Mouse (Mus musculus) embryonic facial prominence, embryonic 14.5 days (tissue): ENCODE results near the gene Sirt3. TPM values are rescaled to one million over a fixed set of nuclear protein-coding genes. Genes with fewer than 3 reads are reported as not detected.

Source experiments
- ATAC-seq: fragments of 200-750 bp; cut with Nextera tagmentation; 2 replicates; pipeline ENCODE4 v1.8.0; 2017; ENCODE audit warnings: low read depth, moderate number of reproducible peaks, moderate TSS enrichment
- DNase-seq: peaks from one replicate; pipeline ENCODE4 v3.0.0-alpha.2; 2015; ENCODE audit warnings: low spot score
- H3K27ac ChIP-seq: fragments of 300-500 bp; sonication (generic); replicated peaks from 2 replicates; pipeline ENCODE4 v1.5.1; 2014; ENCODE audit warnings: low read depth, mild to moderate bottlenecking, low read length, moderate library complexity
- H3K27me3 ChIP-seq: fragments of 300-500 bp; sonication (generic); replicated peaks from 2 replicates; pipeline ENCODE4 v1.6.1; 2014; ENCODE audit warnings: low read length; ENCODE audit not compliant: control insufficient read depth, insufficient read depth
- H3K36me3 ChIP-seq: fragments of 300-500 bp; sonication (generic); 2 replicates; pipeline ENCODE4 v1.6.1; 2014; ENCODE audit warnings: low read length, mixed read lengths; ENCODE audit not compliant: control insufficient read depth, insufficient read depth
- H3K4me1 ChIP-seq: fragments of 300-500 bp; sonication (generic); 2 replicates; pipeline ENCODE4 v1.6.1; 2014; ENCODE audit warnings: antibody characterized with exemption, low read length; ENCODE audit not compliant: control insufficient read depth, insufficient read depth
- H3K4me2 ChIP-seq: fragments of 300-500 bp; sonication (generic); 2 replicates; pipeline ENCODE4 v1.6.1; 2014; ENCODE audit warnings: low read depth, mild to moderate bottlenecking, low read length, moderate library complexity, mixed read lengths
- H3K4me3 ChIP-seq: fragments of 300-500 bp; sonication (generic); 2 replicates; pipeline ENCODE4 v1.5.1; 2014; ENCODE audit warnings: low read depth, mild to moderate bottlenecking, low read length
- H3K9ac ChIP-seq: fragments of 300-500 bp; sonication (generic); 2 replicates; pipeline ENCODE4 v1.6.1; 2014; ENCODE audit warnings: low read depth, mild to moderate bottlenecking, low read length, moderate library complexity, mixed read lengths
- H3K9me3 ChIP-seq: fragments of 300-500 bp; sonication (generic); 2 replicates; pipeline ENCODE4 v1.6.1; 2016; ENCODE audit warnings: low read length; ENCODE audit not compliant: control insufficient read depth
- WGBS: fragments of 180-500 bp; shearing (Covaris S2); extraction: QIAGEN DNeasy Blood & Tissue Kit; methylation state at CpG from one replicate; pipeline ENCODE4 v1.1.7; 2014; 5-methylcytosine and 5-hydroxymethylcytosine counted together
- polyA plus RNA-seq: library from polyadenylated mRNA; unstranded; fragments of >200 nt; fragmentation: Nextera tagmentation; extraction: Ambion mirVana; gene quantifications from 2 replicates; pipeline ENCODE4 v1.2.1, GENCODE M21; 2014

Gene Sirt3
- polyA plus RNA-seq, 1 experiment from 2014 or later = 18.3 TPM

DNA sequence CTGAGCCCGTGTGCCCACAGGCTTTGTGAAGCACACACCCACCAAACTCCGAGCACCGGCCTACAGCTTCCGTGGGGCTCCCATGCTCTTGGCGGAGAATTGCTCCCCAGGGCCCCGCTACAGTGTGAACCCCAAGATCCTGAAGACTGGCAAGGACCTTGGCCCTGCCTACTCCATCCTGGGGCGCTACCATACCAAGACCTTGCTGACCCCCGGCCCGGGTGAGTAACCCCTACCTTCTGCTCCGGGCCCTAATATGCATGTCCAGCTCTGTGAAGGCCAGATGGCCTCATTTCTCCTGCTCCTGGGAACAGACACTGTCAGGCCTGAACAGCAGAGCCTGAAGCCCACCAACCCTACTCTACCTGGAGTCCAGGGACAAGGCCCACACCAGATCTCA, 33.5 kb downstream of the Sirt3 start:
- ATAC-seq = no peak
- DNase-seq = no peak
- Histone ChIP-seq H3K27ac (no peak overlapping the region), H3K4me2 (no peak overlapping the region), H3K36me3 (peaks cover 24% of the 10 kb centered on the region), H3K4me3 (no peak overlapping the region), H3K9ac (no peak overlapping the region), H3K27me3 (peaks cover 6% of the 10 kb centered on the region; the same call in 1 of the 2 replicates), H3K9me3 (no peaks in the 10 kb centered on the region), H3K4me1 (no peaks in the 10 kb centered on the region)
- WGBS = 96% methylated on average over 9 of the region's 10 CpGs

DNA sequence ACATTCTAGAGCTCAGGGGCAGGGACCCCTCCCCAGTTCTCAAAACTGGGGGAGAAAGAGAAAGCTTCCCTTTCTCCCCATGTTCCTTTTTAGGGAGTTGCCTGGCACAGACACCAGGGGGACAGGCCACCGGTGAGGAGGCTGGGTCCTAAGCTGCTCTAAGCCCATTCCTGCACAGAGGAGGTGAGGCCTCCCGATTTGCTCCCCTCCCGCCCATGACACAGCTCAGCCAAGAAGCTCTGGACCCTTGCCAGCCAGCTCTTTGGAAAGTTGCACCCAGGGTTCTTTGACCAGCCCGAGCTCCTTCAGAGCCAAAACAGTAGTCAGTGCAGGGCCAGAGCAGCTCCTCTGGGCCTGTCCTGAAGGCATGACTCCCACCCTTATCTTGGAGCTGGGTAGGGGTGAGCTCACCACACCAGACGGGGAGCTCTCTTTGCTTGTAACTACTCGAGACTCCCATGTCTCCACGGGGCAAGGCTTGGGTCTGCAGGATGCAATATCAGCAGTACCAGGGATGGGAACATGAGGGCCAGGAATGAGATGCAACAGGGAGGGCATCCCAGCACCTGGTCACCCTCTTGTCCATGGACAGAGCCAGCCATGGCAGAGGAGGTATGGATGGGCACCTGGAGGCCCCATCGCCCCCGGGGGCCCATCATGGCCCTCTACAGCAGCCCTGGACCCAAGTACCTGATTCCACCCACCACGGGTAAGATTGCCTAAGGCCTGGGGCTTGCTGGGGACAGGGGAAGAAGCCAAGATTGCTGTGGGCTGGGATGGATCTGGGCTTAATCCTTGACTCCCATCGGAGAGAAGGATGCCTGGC, 34.1 kb downstream of the Sirt3 start, which contains the start of gene Odf3:
Gene Odf3 (plus strand): TSS at position 51 of the 826 bp plus-strand sequence.
- Histone ChIP-seq H3K4me3 (no peak within 1 kb of the TSS), H3K27me3 (peaks cover 6% of the 10 kb centered on the region; the same call in 1 of the 2 replicates), H3K36me3 (peaks cover 17% of the 10 kb centered on the region), H3K4me1 (no peaks in the 10 kb centered on the region), H3K4me2 (no peak within 1 kb of the TSS), H3K9ac (no peak within 1 kb of the TSS), H3K9me3 (no peaks in the 10 kb centered on the region), H3K27ac (no peak within 1 kb of the TSS)
- ATAC-seq (peak; percentile 27; the same call in 1 of the 2 replicates), DNase-seq (peak; percentile 59)
- WGBS = 59% methylated on average over 11 of the region's 11 CpGs

GRCm38 (mm10) chr7:140846676-140847075, 35.4 kb downstream of the Sirt3 start:
- Histone ChIP-seq H3K36me3 (peaks cover 4% of the 10 kb centered on the region), H3K27me3 (peaks cover 6% of the 10 kb centered on the region), H3K4me3 (no peak overlapping the region), H3K9ac (no peak overlapping the region), H3K27ac (no peak overlapping the region), H3K9me3 (no peaks in the 10 kb centered on the region), H3K4me1 (no peaks in the 10 kb centered on the region), H3K4me2 (no peak overlapping the region)
- DNase-seq (no peak), ATAC-seq (no peak)
- WGBS = 76% methylated on average over 10 of the region's 10 CpGs

- H3K36me3 ChIP-seq = no peaks in the 10 kb centered on the region
- H3K4me3 ChIP-seq = no peak overlapping the region
- no peak overlapping the region for H3K27ac ChIP-seq
- no peak for DNase-seq
- peaks cover 3% of the 10 kb centered on the region; the same call in 1 of the 2 replicates for H3K4me1 ChIP-seq
- H3K27me3 ChIP-seq = peaks cover 9% of the 10 kb centered on the region
- H3K9me3 ChIP-seq = no peaks in the 10 kb centered on the region
- 38% methylated on average over 4 of the region's 4 CpGs for WGBS
- H3K9ac ChIP-seq = no peak overlapping the region
- no peak overlapping the region for H3K4me2 ChIP-seq
- ATAC-seq = no peak
Observed at GRCm38 (mm10) chr7:140845683-140846082, 36.4 kb downstream of the Sirt3 start.

DNA sequence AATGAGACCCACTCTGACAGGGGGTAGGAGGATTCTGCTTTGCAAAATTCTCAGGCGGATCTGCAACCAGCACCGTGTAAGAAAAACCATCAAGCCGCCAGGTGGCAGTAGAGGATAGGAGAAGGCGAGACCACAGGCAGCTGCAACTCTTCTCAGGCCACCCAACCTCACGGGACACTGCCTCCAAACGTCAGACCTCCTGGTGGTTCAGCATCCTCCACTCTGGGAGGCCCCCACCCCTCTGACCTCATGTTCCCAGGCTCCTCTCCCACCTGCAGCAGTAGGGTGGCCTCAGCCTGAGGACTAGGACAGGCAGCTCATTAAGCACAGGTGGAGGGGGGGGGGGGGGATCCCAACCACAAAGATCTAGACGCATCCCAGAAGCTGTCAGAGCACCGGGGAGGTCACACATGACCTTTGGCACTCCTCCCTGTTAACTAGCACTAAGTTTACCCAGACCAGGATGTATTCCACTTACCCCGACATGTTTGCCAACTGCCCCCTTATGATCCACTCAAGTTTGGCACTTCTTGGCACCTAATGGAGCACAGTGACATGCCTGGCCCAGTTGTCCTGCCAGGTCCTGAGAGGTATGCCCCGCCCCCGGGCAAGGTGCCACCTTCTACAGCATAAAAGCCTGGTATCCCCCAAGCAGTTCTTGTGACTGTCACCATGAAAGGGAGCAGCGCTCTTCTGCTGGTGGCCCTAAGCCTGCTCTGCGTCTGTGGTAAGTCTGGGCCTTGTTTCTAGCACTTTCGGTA, 37.0 kb downstream of the Sirt3 start, which contains the start of gene Scgb1c1:
Gene Scgb1c1 (plus strand): TSS at position 643 of the 761 bp plus-strand sequence.
- Histone ChIP-seq H3K4me2 (no peak within 1 kb of the TSS), H3K27ac (no peak within 1 kb of the TSS), H3K4me1 (peaks cover 3% of the 10 kb centered on the region; the same call in 1 of the 2 replicates), H3K27me3 (peaks cover 9% of the 10 kb centered on the region), H3K36me3 (no peaks in the 10 kb centered on the region), H3K4me3 (no peak within 1 kb of the TSS), H3K9ac (no peak within 1 kb of the TSS), H3K9me3 (no peaks in the 10 kb centered on the region)
- 29% methylated on average over 11 of the region's 14 CpGs for WGBS
- DNase-seq (peak; percentile 90), ATAC-seq (peak; percentile 84)

GRCm38 (mm10) chr7:140843806-140844205, 38.3 kb downstream of the Sirt3 start:
- Histone ChIP-seq H3K9me3 (no peaks in the 10 kb centered on the region), H3K9ac (no peak overlapping the region), H3K27ac (no peak overlapping the region), H3K27me3 (peaks cover 9% of the 10 kb centered on the region), H3K4me3 (no peak overlapping the region), H3K36me3 (no peaks in the 10 kb centered on the region), H3K4me2 (no peak overlapping the region), H3K4me1 (peaks cover 3% of the 10 kb centered on the region; the same call in 1 of the 2 replicates)
- DNase-seq = no peak
- WGBS = 73% methylated on average over 7 of the region's 7 CpGs
- no peak for ATAC-seq

GRCm38 (mm10) chr7:140840750-140841735, 41.1 kb downstream of the Sirt3 start:
- peak; percentile 22 for DNase-seq
- no peaks in the 10 kb centered on the region for H3K36me3 ChIP-seq
- H3K4me3 ChIP-seq = no peak overlapping the region
- H3K4me1 ChIP-seq = peaks cover 3% of the 10 kb centered on the region; the same call in 1 of the 2 replicates
- no peak overlapping the region for H3K27ac ChIP-seq
- no peak overlapping the region for H3K9ac ChIP-seq
- ATAC-seq = no peak
- peaks cover 9% of the 10 kb centered on the region for H3K27me3 ChIP-seq
- H3K4me2 ChIP-seq = no peak overlapping the region
- H3K9me3 ChIP-seq = no peaks in the 10 kb centered on the region
- 35% methylated on average over 18 of the region's 19 CpGs for WGBS

DNA sequence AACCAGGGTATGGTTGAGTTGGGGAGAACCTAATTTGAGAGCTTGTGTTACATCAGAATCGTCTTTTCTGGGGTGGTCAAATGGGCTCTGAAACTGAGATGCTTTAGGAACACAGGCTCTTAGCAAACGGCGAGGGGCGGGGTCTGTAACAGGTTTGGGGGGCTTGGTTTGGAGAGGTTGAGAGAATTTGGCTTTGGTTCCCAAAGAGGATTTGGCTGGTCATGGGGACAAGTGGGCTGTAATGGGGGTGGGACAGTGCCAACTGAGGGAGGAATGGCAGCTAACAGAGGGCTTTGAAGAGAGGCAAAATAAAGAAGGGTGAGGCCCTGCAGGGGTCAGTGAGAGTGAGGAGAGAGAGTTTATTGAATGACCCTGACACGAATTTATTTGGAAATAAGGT, 42.6 kb downstream of the Sirt3 start:
- no peak overlapping the region for H3K9ac ChIP-seq
- no peaks in the 10 kb centered on the region for H3K9me3 ChIP-seq
- ATAC-seq = no peak
- H3K36me3 ChIP-seq = no peaks in the 10 kb centered on the region
- H3K4me3 ChIP-seq = no peak overlapping the region
- no peak overlapping the region for H3K27ac ChIP-seq
- H3K4me2 ChIP-seq = no peak overlapping the region
- peaks cover 3% of the 10 kb centered on the region; the same call in 1 of the 2 replicates for H3K4me1 ChIP-seq
- WGBS = 63% methylated on average over 5 of the region's 5 CpGs
- no peak for DNase-seq
- peaks cover 9% of the 10 kb centered on the region for H3K27me3 ChIP-seq
